Mouse (Mus musculus) CH12.LX (cell line): ENCODE results near the gene Samd14.

ENCODE experiments used
- CHD1 ChIP-seq: IDR thresholded peaks from 2 replicates; pipeline ENCODE4 v1.6.1; 2012; ENCODE audit warnings: low read depth, low read length, improper control_type of control experiment, inconsistent platforms
- CTCF ChIP-seq, 2 experiments: IDR thresholded peaks in 1 of 2; conservative IDR thresholded peaks in 1 of 2; 2 replicates each; pipeline ENCODE4 v1.5.1; 2011 to 2012; ENCODE audit warnings: low read depth in 2 of 2, low read length in 2 of 2, improper control_type of control experiment in 1 of 2, inconsistent platforms in 1 of 2, mild to moderate bottlenecking in 1 of 2, moderate library complexity in 1 of 2
- EP300 ChIP-seq: IDR thresholded peaks from 2 replicates; pipeline ENCODE4 v1.6.1; 2011; ENCODE audit warnings: low read length, improper control_type of control experiment
- MAFK ChIP-seq: IDR thresholded peaks from 2 replicates; pipeline ENCODE4 v1.6.1; 2011; ENCODE audit warnings: low read length, improper control_type of control experiment; ENCODE audit not compliant: insufficient replicate concordance
- NRF1 ChIP-seq: IDR thresholded peaks from 2 replicates; pipeline ENCODE4 v1.6.1; 2014; ENCODE audit warnings: low read depth, mild to moderate bottlenecking, inconsistent platforms, low read length, improper control_type of control experiment, moderate library complexity
- POLR2AphosphoS2 ChIP-seq: IDR thresholded peaks from 2 replicates; pipeline ENCODE4 v1.6.1; 2011; ENCODE audit warnings: low read depth, low read length, improper control_type of control experiment
- SIN3A ChIP-seq: IDR thresholded peaks from 2 replicates; pipeline ENCODE4 v1.6.1; 2012; ENCODE audit warnings: low read length, improper control_type of control experiment, inconsistent platforms

- no peak for TF ChIP-seq EP300
- no peak for TF ChIP-seq CHD1
- no peak for TF ChIP-seq CTCF (conservative IDR thresholded peaks at IDR 0.05 in 1 of 2, IDR thresholded peaks at IDR 0.05 in 1 of 2; ENCODE audit: low read depth in 2 of 2, low read length in 2 of 2)
- TF ChIP-seq SIN3A, result no peak
- TF ChIP-seq MAFK, result no peak
- no peak for TF ChIP-seq NRF1
- no peak for TF ChIP-seq POLR2AphosphoS2
Measured at GRCm38 (mm10) chr11:94991641-94992479, 17.8 kb upstream of the Samd14 start.
